Mouse (Mus musculus) 3T3-L1 (cell line): ENCODE results near the gene Spred1.
"Not testable (repeated sequence)": the region's sequence is repeated elsewhere in the genome, so short reads cannot be mapped to it uniquely, and the experiment has no call there.

Experiments used
- DNase-seq: peaks from one replicate; pipeline ENCODE4 v3.0.0-alpha.2; 2015; ENCODE audit warnings: low read depth, low spot score

Spred1 gene

GRCm38 (mm10) chr2:117119291-117120245 lies 1.6 kb upstream of the Spred1 start:
- DNase-seq, result peak; percentile 85

- DNase-seq, result peak; percentile 95
Observed at GRCm38 (mm10) chr2:117120246-117121211, 645 bp upstream of the Spred1 start.

DNA sequence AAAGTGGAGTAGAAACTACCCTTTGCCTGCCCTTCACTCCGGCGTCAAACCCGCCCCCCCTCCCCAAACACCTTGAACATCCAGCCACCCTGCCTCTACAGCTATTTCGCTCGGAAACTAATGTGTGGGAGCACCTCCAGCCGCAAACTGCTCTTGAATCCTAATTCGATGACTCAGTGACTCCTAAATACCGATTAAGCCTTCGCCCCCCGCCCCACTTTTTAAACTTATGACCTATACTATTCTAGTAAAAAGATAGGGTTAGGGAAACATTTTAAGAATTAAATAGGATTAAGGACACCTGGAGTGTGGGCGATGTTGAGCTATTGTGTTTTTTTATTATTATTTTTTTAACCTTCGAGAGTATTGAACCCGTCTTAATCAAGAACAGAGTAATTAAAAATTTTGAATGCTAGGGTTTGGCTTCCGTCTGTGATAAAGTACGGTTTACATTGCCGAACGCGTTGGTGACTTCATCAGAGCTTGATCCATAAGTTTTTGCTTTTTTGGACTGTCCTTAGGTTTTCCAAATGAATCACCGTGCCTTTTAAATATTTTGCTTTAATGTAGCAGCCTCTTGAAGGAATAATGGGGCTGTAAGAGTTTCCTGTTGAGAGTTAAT lies 921 bp downstream of the Spred1 start:
- DNase-seq, result peak; percentile 45

DNA sequence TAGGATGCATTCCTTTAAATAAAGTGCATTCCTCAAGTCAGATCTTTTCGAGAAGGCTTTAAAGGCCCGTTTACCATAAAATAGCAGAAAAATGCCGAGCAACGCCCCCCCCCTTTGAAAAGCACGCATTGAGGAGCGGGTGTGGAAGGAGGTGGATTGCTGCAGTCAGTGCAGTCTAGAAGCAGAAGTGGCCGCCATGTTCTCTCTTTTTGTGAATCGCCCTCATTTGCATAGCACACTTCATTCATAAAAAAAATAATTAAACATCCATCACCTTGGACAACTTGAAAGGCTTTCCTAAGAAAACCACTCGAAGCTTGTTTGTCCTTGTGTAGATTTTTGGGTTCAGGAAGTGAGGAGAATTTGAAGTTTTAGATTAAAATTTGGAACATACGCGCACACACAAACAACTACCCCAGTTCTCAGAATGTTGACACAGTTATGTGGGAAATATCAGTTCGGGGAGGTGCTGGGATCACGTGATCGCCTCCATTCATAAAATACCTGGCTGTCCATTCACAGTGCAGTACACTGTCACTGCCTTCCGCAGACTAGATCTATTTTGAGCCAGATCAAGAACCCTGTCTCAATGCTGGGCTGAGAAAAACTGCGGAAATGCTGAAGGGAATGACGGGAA lies 1.6 kb downstream of the Spred1 start:
- DNase-seq, result peak; percentile 86

- no peak for DNase-seq
Observed at GRCm38 (mm10) chr2:117123701-117124100, 2.5 kb downstream of the Spred1 start.

DNA sequence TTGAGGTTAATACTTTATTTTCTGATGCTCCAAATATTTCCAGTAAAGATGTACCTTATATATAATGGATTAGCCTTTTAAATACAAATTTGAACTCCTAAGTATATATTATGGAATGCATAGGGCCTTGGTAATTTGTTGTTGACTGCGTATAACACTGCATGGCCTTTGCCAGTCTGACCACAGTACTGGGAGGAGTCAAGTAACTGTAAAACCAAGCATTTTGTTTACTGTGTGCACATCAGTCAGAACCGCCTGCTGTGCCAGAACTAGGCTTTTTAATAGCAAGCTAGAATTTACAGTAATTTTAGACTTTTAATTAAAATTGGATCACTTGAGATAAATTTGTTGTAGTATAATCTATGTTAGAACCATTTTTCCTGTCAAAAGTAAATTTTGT lies 3.7 kb downstream of the Spred1 start:
- peak; percentile 38 for DNase-seq

- DNase-seq, result peak; percentile 64
Observed at GRCm38 (mm10) chr2:117129156-117129555, 8.0 kb downstream of the Spred1 start.

GRCm38 (mm10) chr2:117131041-117131440 lies 9.9 kb downstream of the Spred1 start:
- DNase-seq, result not testable (repeated sequence)

DNA sequence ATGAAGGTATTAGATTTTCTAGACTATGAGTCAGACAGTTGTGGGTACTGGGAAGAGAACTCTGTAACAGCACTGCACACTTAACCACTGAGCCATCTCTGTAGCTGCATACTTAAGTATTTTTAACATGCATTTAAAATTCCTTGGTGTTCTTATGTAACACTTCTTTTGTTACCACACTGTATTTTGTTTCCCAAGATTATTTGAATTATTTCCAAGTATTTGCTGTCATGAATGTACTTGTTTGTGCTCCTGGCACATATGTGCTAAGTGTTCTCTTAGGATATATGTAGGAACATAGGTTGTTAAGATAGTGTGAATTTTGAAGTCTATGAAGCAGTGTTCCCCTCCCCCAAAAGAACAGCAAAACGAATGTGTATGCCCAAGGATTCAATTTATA lies 10.7 kb downstream of the Spred1 start:
- peak; percentile 40 for DNase-seq

- DNase-seq, result no peak
Observed at GRCm38 (mm10) chr2:117133541-117133940, 12.4 kb downstream of the Spred1 start.

- no peak for DNase-seq
Observed at GRCm38 (mm10) chr2:117137751-117138150, 16.6 kb downstream of the Spred1 start.

DNA sequence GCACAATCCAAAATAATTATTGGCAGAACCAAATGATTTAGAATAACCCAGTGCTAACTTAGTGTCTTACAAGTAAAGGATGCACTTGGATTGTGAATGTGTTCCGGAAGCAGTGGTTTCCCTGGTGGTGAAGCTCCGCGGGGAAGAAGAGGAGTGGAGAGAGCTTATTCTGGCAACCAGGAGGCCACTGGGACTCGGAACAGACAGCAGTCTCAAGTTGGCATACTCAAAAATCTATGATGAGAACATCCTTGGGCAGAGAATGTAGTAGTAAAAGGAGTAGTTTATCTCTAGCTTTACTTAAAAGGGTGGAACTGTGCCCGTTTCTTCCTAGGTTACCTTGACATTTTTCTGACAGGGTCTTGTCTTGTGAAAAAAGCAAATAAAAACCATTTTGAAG lies 17.8 kb downstream of the Spred1 start:
- DNase-seq, result no peak

GRCm38 (mm10) chr2:117139977-117140376 lies 18.8 kb downstream of the Spred1 start:
- DNase-seq, result no peak

GRCm38 (mm10) chr2:117143106-117143505 lies 21.9 kb downstream of the Spred1 start:
- DNase-seq, result no peak

- DNase-seq, result no peak
Observed at GRCm38 (mm10) chr2:117146026-117146425, 24.9 kb downstream of the Spred1 start.

- no peak for DNase-seq
Observed at GRCm38 (mm10) chr2:117146617-117147016, 25.4 kb downstream of the Spred1 start.

- no peak for DNase-seq
Observed at GRCm38 (mm10) chr2:117152161-117152560, 31.0 kb downstream of the Spred1 start.

DNA sequence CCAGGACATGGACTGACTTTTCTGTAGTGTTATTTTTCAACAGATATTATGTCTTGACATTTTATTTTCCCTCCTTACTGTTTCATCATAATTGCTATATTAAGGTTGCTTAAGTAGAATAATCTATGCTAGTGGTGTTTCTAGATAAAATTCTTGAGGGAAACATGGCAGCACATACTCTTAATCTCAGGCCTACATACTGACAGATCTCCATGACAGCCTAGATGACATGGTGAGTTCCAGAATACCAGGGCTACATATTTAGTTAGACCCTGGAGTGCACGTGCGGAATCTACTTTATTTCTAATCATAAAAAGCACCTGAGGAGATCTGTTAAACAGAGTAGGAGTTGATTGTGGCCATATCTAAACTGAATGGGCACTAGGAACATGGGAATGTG lies 47.2 kb downstream of the Spred1 start:
- DNase-seq, result no peak

DNA sequence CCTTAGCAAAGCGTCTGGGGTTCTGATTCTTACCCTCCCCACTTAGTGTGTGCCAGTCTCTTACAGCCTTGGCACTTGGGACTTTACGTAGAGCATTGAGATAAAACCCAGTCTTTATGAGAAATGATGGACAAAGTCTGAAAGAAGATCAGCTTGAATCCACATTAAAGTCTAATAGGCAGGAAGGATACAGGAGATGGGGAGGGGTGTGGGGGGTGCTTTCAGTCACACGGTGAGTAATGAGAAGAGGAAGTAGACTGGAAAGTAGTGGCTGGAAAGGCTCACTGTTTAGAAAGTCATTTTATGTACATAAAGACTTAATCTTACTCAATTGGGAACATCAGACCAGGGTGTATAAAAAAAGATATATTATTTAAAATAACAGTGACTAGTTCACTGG lies 47.9 kb downstream of the Spred1 start:
- DNase-seq, result no peak

DNA sequence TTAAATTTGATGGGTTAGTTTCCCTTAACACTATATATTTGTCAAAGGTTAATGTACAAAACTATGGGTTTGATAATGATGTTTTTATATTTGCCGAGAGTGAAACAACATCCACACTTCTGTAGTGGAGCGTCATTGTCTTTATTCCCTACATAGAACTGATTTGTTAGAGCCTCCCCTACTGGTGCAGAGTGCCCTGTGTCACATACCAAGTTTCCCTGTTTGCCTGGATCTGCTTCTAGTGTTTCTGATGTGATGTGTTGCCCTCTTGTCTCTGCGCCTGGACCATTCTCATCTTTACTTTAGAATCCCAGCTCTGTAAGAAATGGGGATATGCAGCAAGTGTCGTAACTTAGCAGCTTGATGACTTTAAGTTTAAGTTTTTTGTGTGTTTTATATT lies 51.8 kb downstream of the Spred1 start:
- DNase-seq, result peak; percentile 56

- no peak for DNase-seq
Observed at GRCm38 (mm10) chr2:117176066-117176465, 54.9 kb downstream of the Spred1 start.
